Mouse (Mus musculus) 416B (cell line): Measurements from ENCODE around the gene Tmcc1.
"Not testable (repeated sequence)": the region's sequence is repeated elsewhere in the genome, so short reads cannot be mapped to it uniquely, and the experiment has no call there.

Experiments
- DNase-seq: peaks from one replicate; pipeline ENCODE4 v3.0.0; 2011; ENCODE audit warnings: low read depth

Tmcc1 gene

GRCm38 (mm10) chr6:116077608-116078007 is 115.7 kb downstream of the Tmcc1 start:
- no peak for DNase-seq

GRCm38 (mm10) chr6:116074892-116075291 is 118.4 kb downstream of the Tmcc1 start:
- no peak for DNase-seq

DNA sequence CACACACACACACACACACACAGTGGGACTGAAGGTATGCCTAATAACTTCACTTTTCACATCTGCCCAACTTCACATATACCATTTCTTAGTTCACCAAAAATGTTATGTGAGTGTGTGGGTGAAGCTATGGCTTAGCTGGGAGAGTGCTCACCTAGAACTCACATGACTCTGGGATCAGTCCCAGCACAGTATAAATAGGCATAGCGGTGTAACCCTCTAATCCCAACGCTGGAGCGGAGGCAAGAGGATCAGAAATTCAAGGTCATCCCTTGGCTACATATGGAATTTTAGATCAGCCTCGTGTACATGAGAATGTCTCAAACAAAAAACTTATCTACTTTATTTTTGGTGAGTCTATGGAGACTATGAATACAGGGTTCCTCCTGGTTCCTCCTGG is 119.7 kb downstream of the Tmcc1 start:
- DNase-seq: no peak

DNA sequence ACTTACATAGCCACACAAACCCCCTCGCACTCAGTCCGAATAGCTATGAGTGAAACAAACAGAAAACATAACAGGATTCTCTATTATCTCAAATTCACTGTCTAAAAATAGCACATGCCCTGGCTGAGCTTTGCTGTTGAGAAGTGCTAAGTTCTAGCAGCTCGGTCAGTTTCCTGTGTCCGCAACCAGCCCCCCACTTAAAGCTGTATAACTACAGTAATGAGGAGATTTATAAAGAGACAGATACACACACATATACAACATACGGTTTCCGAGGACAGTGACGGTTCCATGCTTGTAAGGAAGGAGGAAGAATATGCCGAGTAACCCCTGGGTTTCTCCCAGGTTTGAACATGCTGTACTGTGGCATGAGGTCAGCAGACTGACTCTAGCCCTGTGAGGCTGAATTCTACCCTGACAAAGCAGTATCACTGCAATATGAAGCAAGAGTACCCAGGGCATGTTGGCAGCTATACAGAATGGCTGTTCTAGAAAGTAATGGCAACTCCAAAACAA is 120.5 kb downstream of the Tmcc1 start:
- peak; percentile 80 for DNase-seq

- peak; percentile 68 for DNase-seq
These were observed 121.0 kb downstream of the Tmcc1 start for GRCm38 (mm10) chr6:116072221-116072745.

GRCm38 (mm10) chr6:116071781-116072180 is 121.5 kb downstream of the Tmcc1 start:
- no peak for DNase-seq

GRCm38 (mm10) chr6:116070558-116070957 is 122.7 kb downstream of the Tmcc1 start:
- no peak for DNase-seq

DNA sequence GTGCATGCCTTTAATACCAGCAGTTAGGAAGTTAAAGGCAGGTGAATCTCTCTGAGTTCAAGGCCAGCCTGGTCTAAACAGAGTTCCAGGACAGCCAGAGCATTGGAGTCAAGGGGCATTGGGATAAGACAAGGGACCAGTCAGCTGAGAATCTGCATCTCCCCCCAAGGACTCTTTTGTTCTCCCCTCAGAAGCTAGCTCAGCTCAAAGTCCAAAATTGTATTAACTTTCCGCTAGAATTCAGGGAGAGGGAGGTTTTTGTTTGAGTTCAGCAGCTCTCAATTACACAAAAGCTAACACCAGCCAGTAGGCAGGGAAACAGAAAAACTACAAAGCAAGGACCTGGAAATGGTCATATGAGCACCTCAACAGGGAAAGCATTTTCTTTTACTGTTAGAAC is 129.8 kb downstream of the Tmcc1 start:
- no peak for DNase-seq

GRCm38 (mm10) chr6:116059542-116059941 is 133.7 kb downstream of the Tmcc1 start:
- not testable (repeated sequence) for DNase-seq

- no peak for DNase-seq
These were observed 134.6 kb downstream of the Tmcc1 start for GRCm38 (mm10) chr6:116058541-116059300.

GRCm38 (mm10) chr6:116056676-116057264 is 136.5 kb downstream of the Tmcc1 start:
- no peak for DNase-seq

DNA sequence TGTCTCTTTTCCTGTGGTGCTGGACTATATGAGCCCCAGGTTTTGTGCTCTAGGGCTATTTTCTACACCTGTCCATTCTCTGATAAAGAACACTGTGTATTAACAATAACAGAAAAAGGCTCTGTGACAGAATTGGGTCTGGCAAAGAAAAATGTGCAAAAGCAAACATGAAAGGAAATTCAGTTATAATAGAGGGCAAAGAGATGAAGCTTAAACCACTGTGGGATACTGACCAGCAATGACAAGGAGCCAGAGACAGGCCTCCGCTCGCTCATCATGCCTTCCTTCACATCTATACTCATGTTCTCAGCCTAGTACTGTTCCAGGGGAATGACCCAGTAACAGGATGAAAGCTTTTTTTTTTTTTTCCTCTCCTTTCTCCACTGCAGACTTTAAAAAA is 137.5 kb downstream of the Tmcc1 start:
- no peak for DNase-seq

DNA sequence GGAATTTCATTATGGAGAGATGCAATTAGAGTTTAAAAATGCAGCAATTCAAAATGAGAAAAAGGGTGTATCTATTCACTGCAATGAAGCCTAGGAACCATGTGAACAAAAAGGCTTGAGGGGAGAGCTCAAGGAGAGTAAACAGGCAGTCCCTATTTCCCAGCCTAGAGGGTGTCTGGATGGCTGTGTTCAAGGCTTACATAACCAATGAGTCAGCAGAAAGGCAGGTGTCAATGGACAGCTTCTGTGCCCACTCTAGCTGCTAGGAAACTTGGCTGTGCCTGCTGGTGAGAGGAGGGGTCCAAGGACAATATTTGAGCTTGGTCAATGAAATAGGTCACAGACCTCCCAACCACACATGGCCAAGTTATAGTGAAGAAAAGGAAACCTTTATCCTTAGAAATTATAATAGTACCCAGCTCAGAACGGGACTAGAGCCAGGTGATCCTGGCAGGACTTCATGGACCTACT is 138.2 kb downstream of the Tmcc1 start:
- peak; percentile 61 for DNase-seq

DNA sequence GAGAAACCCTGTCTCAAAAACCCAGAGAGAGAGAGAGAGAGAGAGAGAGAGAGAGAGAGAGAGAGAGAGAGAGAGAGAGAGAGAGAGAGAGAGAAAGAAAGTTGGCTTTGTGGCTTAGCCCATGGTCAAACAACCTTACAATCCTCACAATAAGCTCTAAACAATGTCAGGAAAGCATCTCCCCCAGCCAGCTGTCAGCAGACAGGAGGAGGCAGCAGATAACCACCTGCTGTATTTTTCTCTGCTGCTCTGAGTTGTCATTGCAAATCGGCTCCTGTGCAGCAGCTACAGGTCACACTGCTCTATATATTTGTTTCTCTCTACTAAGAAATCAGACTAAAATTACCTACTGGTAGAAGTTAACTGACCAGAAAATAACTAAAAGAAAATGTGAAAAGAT is 145.4 kb downstream of the Tmcc1 start:
- DNase-seq: no peak

- peak; percentile 54 for DNase-seq
These were observed 145.9 kb downstream of the Tmcc1 start for GRCm38 (mm10) chr6:116047366-116047765.

GRCm38 (mm10) chr6:116044039-116044438 is 149.2 kb downstream of the Tmcc1 start:
- DNase-seq: no peak

DNA sequence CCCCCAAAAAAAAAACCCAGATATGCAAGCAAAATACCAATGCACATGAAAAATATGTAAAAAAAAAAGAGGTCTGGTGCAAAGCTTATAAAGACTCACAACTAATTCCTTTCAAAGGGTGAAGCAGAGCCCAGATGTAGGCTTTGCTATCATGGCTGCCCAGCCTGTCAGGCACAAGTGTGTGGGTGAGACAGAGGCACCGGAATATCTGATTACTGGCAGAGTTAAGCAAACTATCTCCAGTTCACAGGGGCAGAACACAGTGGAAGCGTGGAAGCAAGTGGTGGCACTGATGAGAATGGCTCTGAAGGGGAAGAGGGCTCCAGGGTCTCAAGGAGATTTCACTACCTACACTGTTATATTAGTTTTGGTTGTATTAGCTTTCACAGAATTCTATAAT is 155.1 kb downstream of the Tmcc1 start:
- no peak for DNase-seq

GRCm38 (mm10) chr6:116037281-116037831 is 155.9 kb downstream of the Tmcc1 start:
- DNase-seq: peak; percentile 59

- DNase-seq: no peak
These were observed 156.7 kb downstream of the Tmcc1 start for GRCm38 (mm10) chr6:116036555-116036954.

DNA sequence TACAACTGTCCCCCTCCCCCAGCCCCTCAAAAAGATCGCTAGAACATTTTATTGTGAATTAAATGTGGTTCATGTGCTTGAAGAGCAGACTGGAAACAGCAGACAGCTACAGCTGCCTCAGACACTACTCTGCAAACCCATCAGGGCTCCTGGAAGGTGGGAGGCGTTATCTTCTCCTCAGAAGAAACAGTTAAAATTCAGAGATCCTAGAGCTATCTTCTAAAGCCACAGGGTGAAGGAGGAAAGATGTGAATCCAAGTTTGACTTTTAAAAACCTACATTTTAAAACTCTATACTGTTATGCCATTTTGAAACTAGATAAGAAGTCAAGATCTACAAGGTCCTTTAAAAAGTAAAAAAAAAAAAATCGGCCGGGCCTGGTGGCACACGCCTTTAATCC is 162.2 kb downstream of the Tmcc1 start:
- no peak for DNase-seq

DNA sequence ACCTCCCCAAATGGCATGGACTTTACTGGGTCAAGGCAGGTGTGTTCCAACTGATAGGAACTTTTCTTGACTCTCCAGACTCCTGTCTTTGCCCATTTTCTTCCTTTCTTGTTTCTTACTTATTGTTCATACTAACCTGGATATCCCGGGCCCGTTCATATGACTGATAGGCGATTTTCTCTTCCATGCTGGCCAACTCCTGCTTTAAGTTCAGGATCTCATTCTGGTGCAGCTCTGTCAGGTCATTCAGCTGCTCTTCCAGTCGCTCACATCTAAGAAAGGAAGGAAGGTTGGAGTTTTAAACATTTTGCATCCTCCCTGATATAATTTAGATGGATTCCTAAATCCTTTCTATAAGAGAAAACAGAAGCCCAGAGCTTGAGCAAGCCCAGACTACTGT is 168.6 kb downstream of the Tmcc1 start:
- no peak for DNase-seq

- DNase-seq: no peak
These were observed 171.3 kb downstream of the Tmcc1 start for GRCm38 (mm10) chr6:116021961-116022485.

- DNase-seq: no peak
These were observed 177.4 kb downstream of the Tmcc1 start for GRCm38 (mm10) chr6:116015902-116016301.
